Mouse (Mus musculus): ENCODE measurements around the gene Gm6525.

The Gm6525 gene

GRCm38 (mm10) chr3:84215743-84216360 lies 41.9 kb downstream of the Gm6525 start:
- no peak for DNase-seq

DNA sequence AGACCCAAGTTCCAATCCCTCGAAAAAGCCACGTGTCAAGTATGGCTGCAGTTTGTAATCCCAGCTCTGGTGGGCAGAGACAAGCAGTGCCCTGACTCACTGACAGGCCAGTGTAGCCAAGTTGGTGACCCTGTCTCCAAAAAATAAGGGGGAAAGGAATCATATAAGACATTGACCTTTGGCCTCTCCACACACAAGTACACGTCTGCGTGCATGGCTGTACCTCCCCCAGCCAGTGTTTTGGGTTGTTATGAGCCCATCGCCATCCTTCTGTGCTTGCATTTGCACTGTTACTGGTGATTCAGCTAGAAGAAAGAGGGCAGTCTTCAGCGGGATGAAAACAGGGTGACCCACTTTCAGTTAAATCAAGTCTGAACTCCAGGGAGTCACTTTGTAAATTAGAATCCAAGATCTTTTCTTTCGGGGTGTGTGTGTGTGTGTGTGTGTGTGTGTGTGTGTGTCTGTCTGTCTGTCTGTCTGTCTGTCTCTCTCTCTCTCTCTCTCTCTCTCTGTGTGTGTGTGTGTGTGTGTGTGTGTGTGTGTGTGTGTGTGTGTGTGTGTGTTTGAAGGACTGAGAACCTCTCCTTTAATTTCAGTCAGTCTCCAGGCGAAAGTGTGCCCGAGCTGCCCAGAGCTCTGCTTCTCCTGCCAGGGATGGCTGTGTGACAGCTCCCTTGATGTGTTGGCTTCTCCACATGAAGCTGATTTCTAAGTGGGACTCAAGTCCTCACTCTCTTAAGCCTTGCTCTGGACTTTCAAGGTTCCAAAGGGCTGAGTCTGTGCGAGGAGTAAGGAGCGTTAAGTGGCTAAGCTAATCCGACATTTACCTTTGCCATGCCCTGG lies 43.4 kb downstream of the Gm6525 start:
- no peak for DNase-seq

DNA sequence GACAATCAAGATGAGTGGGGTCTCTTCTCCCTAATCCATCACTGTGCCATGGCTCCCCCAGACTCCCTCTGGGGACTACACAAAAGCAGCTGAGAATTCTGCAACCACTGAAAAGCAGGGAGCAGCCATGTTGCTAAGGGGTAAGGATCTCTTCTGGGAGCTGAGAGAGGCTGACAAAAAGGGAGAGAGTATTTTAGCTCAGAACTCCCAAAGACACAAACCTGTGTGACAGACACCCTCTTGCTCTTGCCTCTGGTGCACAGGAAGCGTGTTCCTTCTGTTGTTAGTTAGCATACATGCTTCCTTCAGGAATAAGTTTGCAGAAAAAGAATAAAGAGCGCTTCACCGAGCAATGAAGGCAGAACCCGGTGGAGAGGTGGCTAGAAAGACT lies 44.1 kb downstream of the Gm6525 start:
- no peak for DNase-seq

GRCm38 (mm10) chr3:84218498-84218897 lies 44.6 kb downstream of the Gm6525 start:
- no peak for DNase-seq

DNA sequence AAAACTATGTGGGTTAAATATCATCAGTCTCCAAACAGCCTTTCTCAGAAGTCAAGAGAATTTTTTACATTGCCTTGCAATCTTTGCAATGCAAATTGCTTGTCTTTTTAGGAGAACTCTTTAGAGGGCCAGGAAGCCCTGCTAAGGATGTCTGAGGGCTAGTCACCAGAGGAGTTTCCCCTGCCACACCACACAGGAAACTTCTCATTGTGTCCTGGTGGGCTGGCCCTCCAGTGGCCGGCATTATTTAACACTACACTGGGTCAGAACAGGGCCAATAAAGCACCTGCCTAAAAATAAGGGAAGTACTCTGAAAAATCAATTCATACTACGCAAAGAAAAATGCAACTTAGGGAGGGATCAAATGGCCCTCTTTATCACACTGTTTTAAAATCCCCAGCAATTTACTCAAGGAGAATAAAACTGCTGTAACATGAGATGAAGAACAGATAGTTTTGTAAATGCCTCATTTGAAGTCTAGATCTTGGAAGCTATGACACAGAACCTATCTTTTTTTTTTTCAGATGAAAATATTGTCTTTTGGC lies 45.3 kb downstream of the Gm6525 start:
- DNase-seq: no peak

DNA sequence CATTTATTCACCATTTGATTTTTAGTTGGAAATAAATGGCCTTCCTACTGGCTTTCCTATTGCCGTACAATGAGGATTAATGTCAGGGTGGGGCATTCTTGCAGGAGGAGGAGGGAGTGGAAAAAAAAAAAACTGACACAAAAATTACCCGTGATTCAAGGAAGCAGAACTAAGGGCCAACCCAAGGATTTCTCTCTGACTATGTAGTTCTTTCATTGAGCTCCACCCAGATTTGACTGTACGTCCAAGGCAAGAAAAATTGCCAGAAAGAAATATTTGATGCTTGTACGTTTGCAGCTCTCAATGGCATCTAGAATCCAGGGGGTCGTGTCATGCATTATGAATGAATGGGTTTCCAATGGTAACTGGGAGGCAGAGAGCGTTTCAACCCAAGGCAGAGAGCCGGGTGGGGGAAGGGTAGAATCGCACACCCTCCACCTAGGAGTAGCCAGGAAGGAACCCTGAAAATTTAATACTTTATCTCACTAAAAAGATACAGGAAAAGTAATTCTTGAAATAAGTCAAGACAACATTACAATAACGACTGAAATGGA lies 45.9 kb downstream of the Gm6525 start:
- DNase-seq: no peak

DNA sequence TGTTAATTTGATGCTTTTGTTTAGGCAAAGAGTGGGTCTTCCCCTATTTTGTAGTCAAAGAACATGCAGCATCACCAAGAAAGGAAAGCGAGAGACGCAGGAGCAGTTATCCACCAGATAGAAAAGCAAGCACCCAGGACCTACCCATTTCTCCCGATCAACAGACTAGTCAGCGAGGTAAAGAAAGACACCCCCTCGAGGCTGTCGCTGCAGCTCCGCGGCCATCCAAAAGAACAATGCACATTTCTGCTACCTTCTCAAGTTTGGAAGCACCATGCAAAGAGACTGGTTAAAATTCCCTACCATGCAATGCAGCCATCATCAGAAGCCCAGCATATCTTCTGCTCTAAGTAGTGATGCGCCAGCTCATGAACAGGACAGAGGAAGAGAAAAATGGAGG lies 46.4 kb downstream of the Gm6525 start:
- DNase-seq: no peak

DNA sequence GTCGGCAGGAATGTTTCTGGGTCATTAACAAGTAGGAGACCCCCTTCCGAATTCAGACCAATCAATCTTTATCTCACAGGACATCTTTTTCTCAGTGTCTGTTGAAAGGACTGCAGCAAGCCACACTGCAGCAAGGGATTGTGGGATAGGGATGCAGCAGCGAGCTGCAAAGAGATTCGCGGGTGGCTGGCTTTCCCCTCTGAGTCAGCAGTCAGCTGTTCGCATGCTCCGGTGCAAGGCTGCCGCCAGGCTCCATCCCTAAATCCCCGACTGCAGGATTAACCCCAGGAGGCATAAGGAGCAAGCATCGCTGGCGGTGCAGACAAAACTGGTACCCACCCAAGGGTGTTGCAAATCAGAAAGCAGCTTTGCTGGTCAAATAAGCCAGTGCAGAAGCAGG lies 46.8 kb downstream of the Gm6525 start:
- DNase-seq: no peak

All from kidney, adult 8-10 months (tissue).